Mouse (Mus musculus) left cerebral cortex, postnatal 25 days (tissue): ENCODE data around the gene Lmntd1. TPM values are rescaled to one million over a fixed set of nuclear protein-coding genes. Genes with fewer than 3 reads are reported as not detected.

Experiments
- DNase-seq, 2 experiments: peaks; one replicate each; pipeline ENCODE4 v3.0.0; 2022; ENCODE audit warnings: low spot score in 2 of 2, mixed read lengths in 1 of 2
- intact Hi-C: fragments of 180-260 bp; cut with DNase I; formaldehyde crosslinking; loops from one replicate; pipeline ENCODE4 v1.15.1; 2025
- total RNA-seq, 2 experiments: library from RNA; stranded (reverse); gene quantifications; 2 replicates each; pipeline ENCODE4 v1.2.3; 2021

Lmntd1 gene
- total RNA-seq, 2 experiments from 2014 or later: 0.96 to 1.3 TPM

DNA sequence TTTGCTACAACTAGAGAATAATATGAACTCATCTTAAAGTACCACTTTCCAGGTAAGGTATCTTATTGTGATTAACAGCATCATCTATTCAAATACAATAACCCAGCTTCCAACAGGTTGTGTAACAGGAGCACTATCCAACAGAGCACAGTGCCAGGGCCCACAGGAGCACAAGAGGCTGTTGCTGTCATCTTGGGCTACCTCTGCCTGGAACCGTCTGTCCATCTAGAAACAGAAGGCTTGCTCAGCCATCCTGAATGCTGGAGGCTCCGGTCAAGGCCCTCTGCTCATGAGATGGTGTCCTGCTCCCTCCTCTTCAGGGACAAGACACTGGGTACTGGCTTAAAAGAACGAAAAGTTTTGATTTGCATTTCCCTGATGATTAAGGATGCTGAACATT is 46.3 kb downstream of the Lmntd1 start:
- intact Hi-C loops: no loop called here
- no peak for DNase-seq

DNA sequence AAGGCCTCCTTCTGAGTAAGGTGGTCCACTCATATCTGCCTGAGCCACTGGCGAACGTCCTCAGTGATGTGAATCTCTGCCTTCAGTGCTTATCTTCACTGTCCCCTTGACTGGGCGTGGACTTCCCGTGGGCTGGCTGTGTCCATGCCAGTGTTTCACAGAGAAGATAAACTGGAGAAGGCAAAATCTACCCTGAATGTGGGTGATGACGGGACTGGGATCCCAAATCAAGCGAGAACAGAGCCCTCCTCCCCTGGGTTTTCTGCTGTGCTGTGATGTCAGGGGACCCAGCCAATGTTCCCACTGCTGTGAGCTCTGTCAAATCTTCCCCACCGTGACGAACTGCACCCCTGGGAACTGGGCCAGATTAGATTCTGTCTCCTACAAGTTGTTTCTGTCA is 46.8 kb downstream of the Lmntd1 start:
- intact Hi-C loops: no loop called here
- DNase-seq: no peak

DNA sequence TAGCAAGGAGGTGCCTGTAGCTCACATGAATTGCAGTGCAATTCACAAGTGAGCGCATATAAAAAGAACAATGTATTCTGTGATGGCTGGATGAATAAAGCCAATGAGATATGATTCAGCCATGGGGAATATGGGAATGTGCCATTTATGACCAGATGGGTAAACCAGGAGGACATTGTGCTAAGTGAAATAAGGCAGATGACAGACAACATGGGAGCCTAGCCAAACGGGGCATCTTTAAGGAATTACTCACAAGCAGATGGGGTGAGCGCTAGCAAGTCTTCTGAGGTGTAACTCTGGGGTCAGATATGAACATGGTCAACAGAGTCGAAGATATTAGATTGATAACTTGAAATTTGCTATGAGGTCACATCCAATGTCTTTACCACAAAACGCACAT is 48.5 kb downstream of the Lmntd1 start:
- no peak for DNase-seq
- intact Hi-C loops: no loop called here

DNA sequence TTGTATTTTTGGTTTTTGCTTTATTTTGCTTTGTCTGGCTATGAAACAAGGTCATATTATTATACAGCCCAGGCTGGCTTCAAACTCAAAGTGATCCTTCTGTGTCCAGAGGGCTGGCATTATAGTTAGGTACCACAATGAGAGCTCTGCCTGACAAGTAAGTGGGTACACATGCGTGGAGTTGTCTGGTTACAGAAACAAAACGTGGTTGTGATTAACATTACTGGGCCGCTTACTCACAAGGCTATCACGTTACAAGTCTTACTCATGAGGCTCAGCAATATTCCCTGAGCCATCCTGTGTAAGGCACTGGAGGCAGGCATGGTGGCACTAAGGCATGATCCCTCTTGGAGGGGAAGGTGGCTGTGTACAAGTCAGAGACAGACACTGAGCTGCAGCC is 49.4 kb downstream of the Lmntd1 start:
- intact Hi-C loops: no loop called here
- DNase-seq: no peak

DNA sequence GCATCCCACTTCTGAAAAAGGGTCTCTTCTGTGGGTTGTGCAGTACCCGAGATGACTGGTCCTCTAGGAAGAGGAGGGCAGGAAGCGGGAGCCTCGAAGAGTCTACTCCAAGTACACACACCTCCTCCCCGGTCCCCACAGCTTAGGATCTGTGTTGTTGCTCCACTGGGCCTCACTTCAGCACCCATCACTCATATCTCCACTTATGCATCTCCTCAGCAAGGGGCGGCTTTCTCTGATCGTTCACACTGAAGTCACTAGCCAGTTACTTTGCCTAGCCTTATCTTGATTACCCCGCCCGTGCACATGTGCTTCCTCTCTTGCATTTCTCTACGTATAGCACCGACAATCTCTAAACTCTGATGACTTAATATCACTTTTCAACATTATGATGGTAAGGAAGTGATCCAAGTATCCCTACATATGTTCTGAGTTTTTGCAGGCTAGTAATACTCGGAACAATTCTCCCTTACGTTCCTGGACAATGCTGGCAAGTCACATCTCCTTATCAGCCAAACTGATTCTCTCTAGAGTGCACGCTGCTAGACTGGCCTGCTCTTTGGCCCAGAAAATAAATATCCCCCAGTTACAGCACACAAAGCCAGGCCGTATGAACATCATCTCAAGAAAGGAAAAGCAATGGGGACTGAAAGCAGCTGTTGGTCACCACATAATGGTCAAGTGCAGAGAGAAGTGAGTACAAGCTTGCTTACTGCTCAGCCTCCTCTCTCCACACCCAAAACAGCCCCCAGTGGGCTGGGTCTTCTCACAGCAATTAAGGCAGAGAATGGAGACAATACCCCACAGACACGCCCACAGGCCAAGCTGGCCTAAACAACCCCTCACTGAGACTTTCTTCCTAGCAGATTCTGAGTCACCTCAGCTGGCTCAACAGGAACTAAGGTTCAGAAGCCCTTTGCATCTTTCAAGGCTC is 56.8 kb downstream of the Lmntd1 start:
- intact Hi-C loops: no loop called here

DNA sequence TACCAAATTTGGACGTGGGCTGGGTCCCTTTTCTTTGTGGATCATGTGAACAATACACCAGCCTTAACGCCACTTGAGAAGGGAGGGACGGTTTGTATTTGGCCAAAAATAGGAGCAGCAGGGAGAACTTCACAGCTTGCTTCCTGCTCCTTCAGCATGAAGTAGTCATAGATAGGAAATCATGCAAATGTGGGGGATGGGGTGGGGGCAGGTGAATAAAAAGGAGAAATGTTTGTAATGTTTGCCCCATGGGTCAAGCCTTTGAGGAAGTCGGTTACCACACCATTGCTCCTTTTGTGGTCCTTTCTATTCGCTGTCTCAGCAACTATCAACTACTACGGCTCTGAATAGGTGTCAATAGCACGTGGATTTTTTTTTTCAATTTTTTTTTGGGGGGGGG is 60.9 kb downstream of the Lmntd1 start:
- intact Hi-C loops: no loop called here
- no peak for DNase-seq

More for the DNA sequence above, 56.8 kb downstream of the Lmntd1 start:
- no peak for DNase-seq

DNA sequence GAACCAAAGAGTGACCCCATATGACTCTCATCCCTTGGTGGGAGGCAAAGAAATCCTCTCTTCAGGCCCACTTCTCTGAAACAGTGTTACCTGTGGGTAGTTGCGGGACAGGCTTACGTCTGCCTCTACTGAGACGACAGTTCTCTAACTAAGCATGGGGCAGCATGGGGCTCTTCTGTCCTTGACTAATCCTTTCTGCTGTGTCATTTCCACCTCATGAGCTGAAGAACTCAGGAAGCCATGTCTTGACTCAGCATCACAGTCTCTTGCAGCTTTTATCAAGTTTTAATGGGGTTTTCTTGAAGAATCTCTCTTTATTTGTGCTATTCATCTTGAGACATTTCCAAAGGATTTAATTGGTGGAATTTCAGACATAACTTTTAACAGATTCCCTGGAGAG is 61.3 kb downstream of the Lmntd1 start:
- DNase-seq: no peak
- intact Hi-C loops: no loop called here

DNA sequence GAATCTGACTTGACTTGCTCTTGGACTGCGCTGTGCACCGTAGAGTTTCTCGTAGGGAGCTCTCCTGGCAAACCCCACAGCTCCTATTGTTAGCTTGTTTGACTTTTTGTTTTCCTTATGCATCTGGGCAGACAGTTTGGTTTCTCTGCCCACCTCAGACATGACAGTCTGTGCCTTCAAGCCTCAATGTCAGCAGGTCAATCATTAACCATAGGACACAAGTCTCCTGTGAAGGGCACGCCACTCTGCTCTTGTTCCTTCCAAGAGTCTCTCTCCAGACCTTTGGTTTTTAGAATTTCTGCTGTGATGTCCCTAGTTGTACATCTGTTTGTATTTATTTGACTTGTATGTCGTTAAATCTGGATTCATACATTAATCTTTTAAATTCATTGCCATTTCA is 63.1 kb downstream of the Lmntd1 start:
- intact Hi-C loops: no loop called here
- DNase-seq: no peak

DNA sequence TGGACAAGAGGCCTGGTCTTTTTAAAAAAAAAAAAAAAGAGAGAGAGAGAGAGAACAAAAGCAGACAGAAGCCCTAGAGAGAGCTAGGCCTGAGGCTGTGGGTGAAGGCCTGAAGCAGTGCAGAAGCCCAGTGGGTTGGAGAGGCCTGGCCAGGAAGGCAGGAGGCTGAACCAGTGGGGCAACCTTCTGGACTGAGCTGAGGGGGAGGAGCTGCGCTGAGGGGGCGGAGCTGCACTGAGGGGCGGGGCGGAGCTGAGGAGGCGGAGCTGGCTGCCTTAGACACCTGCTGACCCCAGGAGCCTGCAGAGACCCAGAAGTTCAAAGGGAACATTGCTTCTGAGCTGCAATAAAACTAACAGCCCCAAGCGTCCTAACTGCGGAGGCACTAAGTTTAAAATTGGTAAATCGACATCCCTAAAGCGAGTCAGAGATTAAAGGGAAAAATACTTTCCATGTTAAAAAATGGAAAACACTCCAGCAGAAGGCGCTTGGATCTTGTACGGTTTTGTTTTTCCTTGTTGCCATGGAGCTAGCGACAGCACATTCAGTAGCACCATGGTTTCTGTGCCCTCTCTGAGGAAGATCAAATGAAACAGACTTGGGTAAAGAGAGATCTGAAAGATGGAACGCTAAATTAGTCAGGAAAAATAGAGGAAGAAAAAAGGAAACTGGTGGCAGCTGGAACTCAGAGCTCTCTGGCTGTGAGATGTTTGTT is 68.0 kb downstream of the Lmntd1 start:
- DNase-seq: peak in 1 of 2 experiments; percentile 14
- intact Hi-C loops: no loop called here

DNA sequence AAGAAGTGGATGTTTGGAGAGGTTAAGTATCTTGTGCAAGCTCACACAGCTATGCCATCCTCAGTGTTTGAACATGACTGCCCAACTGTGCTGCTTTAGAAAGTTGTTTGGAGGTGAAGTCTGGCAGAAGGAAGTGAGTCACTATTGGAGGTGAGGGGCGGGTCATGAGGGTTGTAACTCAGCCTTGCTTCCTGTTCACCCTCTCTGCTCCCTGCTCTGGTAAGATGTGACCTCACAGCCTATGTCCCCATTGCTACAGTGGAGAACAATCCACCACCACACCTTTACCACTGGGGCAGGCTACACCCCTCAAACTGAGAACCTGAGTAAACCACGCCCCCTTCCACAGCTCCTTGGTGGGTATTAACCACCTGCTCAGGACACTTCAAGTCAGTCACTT is 69.3 kb downstream of the Lmntd1 start:
- DNase-seq: no peak
- intact Hi-C loops: no loop called here

DNA sequence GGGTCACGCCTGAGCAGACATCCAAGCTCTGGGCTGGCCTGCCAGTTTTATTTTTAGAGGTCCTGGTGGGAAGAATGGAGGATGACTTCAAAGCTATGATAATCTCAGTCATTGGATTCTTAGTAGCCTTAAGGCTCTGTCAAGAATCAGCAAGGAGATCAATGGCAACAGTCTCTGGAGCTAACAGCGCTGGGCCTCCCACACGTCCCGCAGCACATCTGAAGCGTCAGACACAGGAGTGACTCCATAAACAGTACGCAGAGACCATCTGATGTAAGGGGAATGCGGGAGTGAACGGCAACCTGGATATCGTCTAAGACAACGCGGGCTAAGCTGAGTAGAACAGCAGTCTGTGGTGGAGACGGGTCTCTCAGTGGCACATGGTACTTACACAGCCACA is 69.8 kb downstream of the Lmntd1 start:
- intact Hi-C loops: no loop called here
- no peak for DNase-seq

DNA sequence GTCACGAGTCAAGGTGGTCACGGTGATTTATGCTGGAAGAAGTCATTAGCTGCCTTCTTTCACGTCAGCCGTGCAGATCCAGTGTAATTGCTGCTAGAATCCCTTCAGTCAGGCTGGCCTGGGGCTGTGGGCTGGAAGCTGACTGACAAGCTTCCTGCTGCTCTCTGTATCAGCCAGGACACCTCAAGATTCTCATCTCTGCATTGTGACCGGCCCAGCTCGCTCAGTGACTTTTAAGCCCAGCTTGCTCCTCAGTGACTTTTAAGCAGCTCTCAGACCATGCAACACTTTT is 74.6 kb downstream of the Lmntd1 start:
- intact Hi-C loops: no loop called here
- no peak for DNase-seq

DNA sequence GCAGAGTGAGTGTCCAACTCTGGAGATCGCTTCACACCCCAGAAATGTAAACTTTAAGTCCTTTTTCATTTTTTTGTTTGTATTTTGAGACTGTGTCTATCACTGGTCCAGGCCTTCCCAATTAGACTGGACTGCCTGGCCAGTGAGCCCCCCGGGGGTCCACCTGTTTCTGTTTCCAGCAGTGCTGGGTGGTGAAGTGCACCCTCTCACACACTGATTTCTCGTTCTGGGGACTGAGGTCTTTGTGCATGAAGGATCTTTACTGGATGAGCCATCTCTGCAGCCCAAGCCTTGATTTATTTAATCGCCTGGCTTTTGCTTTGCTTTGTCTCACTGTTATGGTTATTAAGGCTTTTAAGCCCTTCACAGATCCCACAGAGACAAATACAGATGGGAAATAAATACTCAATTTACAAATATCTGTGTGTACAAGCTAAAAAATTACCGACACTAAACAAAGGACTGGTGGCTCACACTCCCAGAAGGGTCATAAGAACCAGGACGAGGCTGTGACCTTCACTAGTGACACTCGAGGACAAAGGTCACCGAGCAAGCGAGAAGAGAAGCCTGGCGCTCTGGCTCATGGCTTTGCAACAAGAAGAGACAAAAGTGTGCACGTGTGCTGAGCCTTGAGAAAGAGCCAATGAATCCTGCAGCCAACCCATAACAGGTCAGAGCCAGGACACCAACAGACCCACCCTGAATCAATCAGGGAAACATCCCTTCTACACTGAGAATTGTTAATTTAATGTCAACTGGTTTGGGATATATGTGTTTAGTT is 75.1 kb downstream of the Lmntd1 start:
- intact Hi-C loops: no loop called here
- no peak for DNase-seq

DNA sequence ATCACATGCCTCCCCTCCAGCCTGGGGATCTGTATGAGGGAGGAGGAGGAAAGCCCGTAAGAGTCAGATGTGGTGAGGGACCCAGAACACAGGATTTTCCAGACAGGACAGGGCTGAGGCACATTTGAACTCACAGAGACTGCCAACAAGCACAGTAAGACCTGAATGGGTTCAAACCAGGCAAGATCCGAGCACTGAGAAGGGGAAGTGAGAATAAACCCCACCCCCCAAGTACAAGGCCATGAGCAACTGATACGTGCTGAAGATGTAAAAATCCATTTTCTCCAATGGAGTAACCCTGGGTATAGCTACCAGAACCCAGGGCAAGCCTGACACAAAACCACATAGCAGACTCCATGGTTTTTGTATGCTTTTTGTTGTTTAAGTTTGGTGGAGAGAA is 83.7 kb downstream of the Lmntd1 start:
- intact Hi-C loops: no loop called here
- no peak for DNase-seq

DNA sequence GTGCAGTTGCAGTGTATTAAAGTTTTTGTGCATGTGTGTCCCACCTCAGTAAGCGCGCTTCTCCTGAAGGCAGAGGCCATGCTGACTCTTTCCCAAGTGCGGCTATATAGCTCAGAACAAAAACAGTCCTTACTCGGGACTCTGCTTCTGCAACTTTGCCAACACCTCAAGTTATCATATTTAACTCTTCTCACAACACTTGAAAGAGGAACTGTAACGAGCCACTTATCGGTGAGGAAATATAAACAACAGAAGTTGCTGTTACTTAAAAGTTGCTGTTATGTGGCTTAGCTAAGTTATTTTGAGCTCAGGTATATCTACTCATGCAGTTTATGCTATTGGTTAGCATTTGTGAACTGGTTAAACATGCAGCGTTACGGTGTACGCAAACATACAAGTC is 90.8 kb downstream of the Lmntd1 start:
- intact Hi-C loops: no loop called here
- DNase-seq: no peak

DNA sequence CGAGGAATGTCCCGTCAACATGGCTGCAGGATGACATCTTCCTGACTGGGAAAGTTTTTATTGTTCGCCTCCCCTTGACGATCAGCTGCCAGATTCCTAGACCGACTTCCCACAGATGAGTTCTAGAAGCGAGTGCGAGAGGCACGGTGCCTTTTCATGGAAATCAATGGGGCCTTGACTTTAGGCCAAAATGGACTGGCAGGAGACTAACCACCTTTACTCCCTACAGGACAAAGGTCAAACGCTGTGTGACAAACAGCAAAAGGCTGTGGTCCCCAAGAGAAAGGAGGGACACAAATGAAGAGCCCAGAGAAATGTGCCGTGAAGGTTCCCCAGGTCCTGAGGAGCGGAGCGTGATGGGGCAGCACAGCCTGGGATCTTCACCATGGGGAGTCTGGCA is 91.5 kb downstream of the Lmntd1 start:
- intact Hi-C loops: no loop called here
- no peak for DNase-seq

DNA sequence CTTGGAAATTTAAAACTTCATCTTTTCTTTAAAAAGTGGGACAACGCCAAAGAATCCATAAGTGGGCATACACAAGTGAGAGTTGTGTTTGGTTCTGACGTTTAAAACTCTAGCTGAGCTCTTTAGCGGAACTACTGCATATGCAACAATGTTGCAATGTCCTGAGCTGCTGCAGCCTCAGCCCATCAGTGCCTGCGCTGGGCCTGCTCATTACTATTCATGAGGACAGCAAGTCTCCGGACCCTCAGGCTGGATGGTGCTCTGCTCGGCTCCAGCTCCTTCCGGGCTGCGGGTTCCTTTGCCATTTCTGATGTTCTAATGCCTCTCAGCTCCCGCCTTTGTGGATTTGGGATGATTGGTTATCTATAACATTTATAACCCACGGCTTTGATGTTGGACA is 97.1 kb downstream of the Lmntd1 start:
- DNase-seq: no peak
- intact Hi-C loops: no loop called here

DNA sequence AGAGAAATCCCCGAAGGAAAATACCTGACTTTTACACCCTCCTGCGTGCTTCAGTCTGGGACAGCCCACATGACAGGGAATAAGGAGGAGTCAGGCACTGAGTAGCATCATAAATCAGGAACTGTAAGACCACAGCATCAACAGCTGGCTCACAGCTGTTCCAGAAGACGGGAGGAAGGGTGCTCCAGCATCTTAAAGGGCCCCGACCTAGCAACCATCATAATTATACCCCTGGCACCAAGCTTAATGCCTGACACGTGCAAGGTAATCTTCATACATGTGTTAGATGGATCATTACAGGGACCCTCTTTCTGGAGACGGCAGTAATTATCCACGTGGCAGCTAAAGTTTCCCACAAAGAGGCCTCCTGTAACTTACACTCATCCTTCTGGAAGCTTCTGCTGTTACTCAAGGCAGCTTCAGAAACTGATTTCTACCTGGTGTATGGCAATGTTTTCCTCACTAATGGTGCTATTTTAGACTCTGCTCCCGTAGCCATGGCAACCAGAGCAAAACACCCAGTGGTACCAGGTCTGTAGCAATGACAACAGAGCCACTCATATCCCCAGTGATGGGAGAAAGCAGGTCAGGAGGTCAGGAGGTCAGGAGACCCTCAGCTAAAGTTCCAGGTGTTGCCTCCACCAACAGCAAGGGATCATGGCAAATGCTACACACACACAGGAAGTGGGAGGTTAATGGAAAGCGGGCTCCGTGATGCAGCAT is 98.1 kb downstream of the Lmntd1 start:
- peak in 1 of 2 experiments; percentile 7 for DNase-seq

DNA sequence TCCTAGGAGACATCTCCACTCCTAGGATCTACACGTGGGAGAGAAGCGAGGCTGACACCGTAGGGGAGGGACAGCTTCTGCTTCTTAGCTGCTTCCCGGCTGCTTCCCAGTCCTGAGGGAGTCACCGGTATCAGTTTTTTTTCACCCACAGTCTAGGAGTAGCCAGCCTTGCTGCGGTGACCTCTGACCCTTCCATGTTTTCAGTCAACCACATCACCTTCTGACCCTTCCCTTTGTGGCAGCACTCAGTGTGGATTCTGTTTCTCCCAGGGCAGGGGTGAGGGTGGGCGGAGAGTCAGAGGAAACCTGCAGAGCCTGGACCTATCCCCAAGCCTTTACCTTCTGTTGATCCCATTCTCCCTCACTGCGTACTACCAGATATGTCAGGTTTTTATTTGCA is 102.9 kb downstream of the Lmntd1 start:
- DNase-seq: no peak
- intact Hi-C loops: no loop called here

More for the DNA sequence above, 98.1 kb downstream of the Lmntd1 start:
- intact Hi-C loops: no loop called here

DNA sequence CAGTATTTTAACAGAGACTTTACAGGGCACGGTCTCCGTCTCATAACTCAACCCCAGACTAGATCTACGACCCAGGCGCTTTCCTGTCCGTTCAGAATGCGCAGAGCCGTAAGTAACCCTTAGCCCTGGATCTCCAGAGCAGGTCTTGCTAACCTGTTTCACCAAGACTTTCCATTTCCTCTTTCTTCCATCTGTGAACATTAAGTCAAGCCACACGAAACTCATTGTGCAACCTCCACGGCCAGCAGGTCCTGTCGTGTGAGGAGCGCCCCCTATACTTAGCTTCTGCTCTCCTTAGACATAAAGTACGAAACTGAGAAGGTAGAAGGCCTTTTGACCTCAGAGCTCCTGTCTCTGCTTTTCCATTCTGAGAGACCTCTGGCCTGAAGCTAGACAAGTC is 105.3 kb downstream of the Lmntd1 start:
- no peak for DNase-seq
- intact Hi-C loops: no loop called here
